ENCODE assay signal across 18 mouse cellular contexts in genomic region chr14:33423003-33423402, GRCm38 (mm10). TPM values are rescaled to one million over a fixed set of nuclear protein-coding genes. Genes with fewer than 3 reads are reported as not detected.
"Had no signal": no experiment of that assay in that cellular context is flagged by ENCODE, and none has a peak within 500 bp of the region (broad histone marks: within the 10 kb centered on the region; RNA-seq: fewer than 3 reads in every experiment).

No protein-coding gene starts in this region.

- H3K4me1 ChIP-seq: midbrain, embryonic 12.5 days; midbrain, embryonic 15.5 days; neural tube, embryonic 12.5 days; stomach, embryonic 15.5 days had no signal

- H3K4me2 ChIP-seq: lung, embryonic 14.5 days; midbrain, embryonic 12.5 days; midbrain, embryonic 15.5 days; neural tube, embryonic 12.5 days; stomach, embryonic 15.5 days had no signal

- ATAC-seq: midbrain, embryonic 15.5 days had no signal

- DNase-seq: lung, adult 18-20 months; lung, embryonic 14.5 days; lung, postnatal 10 days; lung, postnatal 4 days; right cerebral cortex, postnatal 14 days; thymus, adult 2 months; thymus, postnatal 14 days; thymus, postnatal 36 days had no signal

- H3K9me3 ChIP-seq: midbrain, embryonic 12.5 days; midbrain, embryonic 15.5 days; neural tube, embryonic 12.5 days; stomach, embryonic 15.5 days had no signal

- H3K27me3 ChIP-seq: megakaryocyte, embryonic 14.5 days; midbrain, embryonic 12.5 days; midbrain, embryonic 15.5 days; neural tube, embryonic 12.5 days; stomach, embryonic 15.5 days had no signal

- H3K27ac ChIP-seq: midbrain, embryonic 12.5 days; midbrain, embryonic 15.5 days; neural tube, embryonic 12.5 days; stomach, embryonic 15.5 days; stomach, postnatal 0 days had no signal

- H3K9ac ChIP-seq: lung, embryonic 14.5 days; midbrain, embryonic 12.5 days; midbrain, embryonic 15.5 days; neural tube, embryonic 12.5 days; stomach, embryonic 15.5 days had no signal

- H3K36me3 ChIP-seq: midbrain, embryonic 12.5 days; midbrain, embryonic 15.5 days; neural tube, embryonic 12.5 days; stomach, embryonic 15.5 days had no signal

- H3K4me3 ChIP-seq: megakaryocyte, embryonic 14.5 days; midbrain, embryonic 12.5 days; midbrain, embryonic 15.5 days; neural tube, embryonic 12.5 days; stomach, embryonic 15.5 days had no signal

RNA-seq across cellular contexts. Expression of gene Frmpd2, which starts 48.5 kb away (rescaled TPM):
- total RNA-seq: monocyte, adult 5-6 weeks; neutrophil, adult 5-6 weeks had no signal
- polyA plus RNA-seq: liver, embryonic 16.5 days; lung, embryonic 14.5 days; midbrain, embryonic 12.5 days; neural tube, embryonic 12.5 days; spleen, adult 2 months; stomach, postnatal 0 days had no signal
